ENCODE assay signal across 9 mouse cellular contexts in the genomic region with DNA sequence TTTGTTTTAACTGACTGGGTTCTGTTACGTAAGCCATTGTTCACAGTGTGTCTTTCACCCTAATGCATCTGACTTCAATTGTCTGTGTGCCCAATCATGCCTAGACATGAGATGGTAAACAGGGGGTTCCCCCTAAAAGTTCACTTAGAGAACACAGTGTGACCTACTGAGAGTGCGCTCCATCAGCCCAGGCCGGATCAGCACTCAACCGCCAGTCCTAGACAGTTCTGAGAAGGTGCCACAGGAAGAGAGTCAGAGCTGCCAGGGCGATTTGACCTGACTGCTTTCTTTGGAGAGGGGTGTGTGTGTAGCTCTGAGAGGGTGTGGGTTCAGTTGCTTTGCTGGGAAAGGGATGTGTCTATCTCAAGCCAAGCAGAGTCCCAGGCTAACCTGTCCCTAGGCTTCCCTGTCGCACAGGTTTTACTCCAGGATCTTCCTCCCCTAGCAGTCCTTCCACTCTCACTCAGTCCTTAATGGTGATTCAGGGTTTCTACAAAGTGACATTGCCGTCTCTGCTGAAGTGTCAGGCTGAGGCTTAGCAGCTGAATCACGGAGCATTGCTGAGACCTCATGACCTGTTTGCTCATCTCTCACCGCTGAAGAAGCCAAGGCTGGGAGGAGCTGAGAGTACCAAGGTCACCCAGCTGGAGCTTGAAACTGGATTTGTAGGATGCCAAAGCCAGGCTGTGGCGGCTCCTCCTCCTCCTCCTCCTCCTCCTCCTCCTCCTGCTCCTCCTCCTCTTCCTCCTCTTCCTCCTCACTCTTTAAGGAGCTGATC.
DNase-seq lines count a peak whose midpoint lies in the region; ATAC-seq and TF ChIP-seq lines count a peak whose summit lies in the region.
"Had no signal": no experiment of that assay in that cellular context is flagged by ENCODE, and none has a peak within 500 bp of the region (broad histone marks: within the 10 kb centered on the region; RNA-seq: fewer than 3 reads in every experiment).

No protein-coding gene starts in this region.

- TF ChIP-seq EP300 in stomach, postnatal 0 days (optimal IDR thresholded peaks at IDR 0.05): no peak

- no peak overlapping the region for H3K9ac ChIP-seq in midbrain, postnatal 0 days (replicated peaks; ENCODE audit: low read length, poor library complexity, severe bottlenecking)
- H3K9ac ChIP-seq in kidney, embryonic 14.5 days (ENCODE audit: low read depth, low read length): no peak overlapping the region
- H3K9ac ChIP-seq in stomach, postnatal 0 days (ENCODE audit: low read length): no peak overlapping the region
- no peak overlapping the region for H3K9ac ChIP-seq in midbrain, embryonic 11.5 days (ENCODE audit: low read length)
- H3K9ac ChIP-seq: limb, embryonic 12.5 days had no signal

- TF ChIP-seq CTCF in midbrain, postnatal 0 days (IDR thresholded peaks at IDR 0.05): no peak
- no peak for TF ChIP-seq CTCF in embryonic fibroblast, embryonic 13.5 days (IDR thresholded peaks at IDR 0.05; ENCODE audit: borderline replicate concordance, insufficient read depth, low read length)
- no peak for TF ChIP-seq CTCF in stomach, postnatal 0 days (IDR thresholded peaks at IDR 0.05; ENCODE audit: low read depth)

- no peak for TF ChIP-seq POLR2A in embryonic fibroblast, embryonic 13.5 days (IDR thresholded peaks at IDR 0.05; ENCODE audit: low read depth, low read length)

- peaks cover 41% of the 10 kb centered on the region for H3K4me1 ChIP-seq in midbrain, embryonic 10.5 days
- H3K4me1 ChIP-seq in midbrain, postnatal 0 days (ENCODE audit: insufficient read depth, low read length): no peaks in the 10 kb centered on the region
- peaks cover 13% of the 10 kb centered on the region; the same call in 1 of the 2 replicates for H3K4me1 ChIP-seq in embryonic fibroblast, embryonic 13.5 days (ENCODE audit: control insufficient read depth, insufficient read depth, low read length)
- H3K4me1 ChIP-seq in kidney, embryonic 14.5 days (ENCODE audit: control insufficient read depth, insufficient read depth, low read length): 0 out of 2 replicates have a peak, but pooled peaks cover 14% of the 10 kb centered on the region
- no peaks in the 10 kb centered on the region for H3K4me1 ChIP-seq in stomach, postnatal 0 days (replicated peaks; ENCODE audit: control insufficient read depth, insufficient read depth)
- H3K4me1 ChIP-seq in midbrain, embryonic 11.5 days (ENCODE audit: control insufficient read depth, insufficient read depth, low read length): peaks cover 8% of the 10 kb centered on the region

- ATAC-seq in midbrain, postnatal 0 days (ENCODE audit: low FRiP score): no peak
- peak; percentile 29; the same call in 1 of the 2 replicates for ATAC-seq in kidney, embryonic 14.5 days (ENCODE audit: low FRiP score, low TSS enrichment)
- peak; percentile 75; the same call in 1 of the 2 replicates for ATAC-seq in stomach, postnatal 0 days (ENCODE audit: low FRiP score, low TSS enrichment)
- ATAC-seq in midbrain, embryonic 11.5 days (ENCODE audit: low FRiP score): no peak

- 63% methylated on average over 10 of the region's 10 CpGs for WGBS in midbrain, embryonic 10.5 days
- WGBS in midbrain, postnatal 0 days: 57% methylated on average over 10 of the region's 10 CpGs
- WGBS in kidney, embryonic 14.5 days: 51% methylated on average over 10 of the region's 10 CpGs
- WGBS in stomach, postnatal 0 days: 38% methylated on average over 10 of the region's 10 CpGs
- 60% methylated on average over 10 of the region's 10 CpGs for WGBS in midbrain, embryonic 11.5 days

- H3K9me3 ChIP-seq in midbrain, embryonic 10.5 days (replicated peaks): no peaks in the 10 kb centered on the region
- no peaks in the 10 kb centered on the region for H3K9me3 ChIP-seq in midbrain, postnatal 0 days (ENCODE audit: low read length)
- H3K9me3 ChIP-seq in kidney, embryonic 14.5 days (ENCODE audit: control insufficient read depth, low read length): no peaks in the 10 kb centered on the region
- H3K9me3 ChIP-seq in stomach, postnatal 0 days (ENCODE audit: control insufficient read depth, low read length): no peaks in the 10 kb centered on the region
- H3K9me3 ChIP-seq in midbrain, embryonic 11.5 days (ENCODE audit: control insufficient read depth, low read length): no peaks in the 10 kb centered on the region
- H3K9me3 ChIP-seq: limb, embryonic 12.5 days had no signal

- H3K4me3 ChIP-seq in midbrain, embryonic 10.5 days: no peak overlapping the region
- H3K4me3 ChIP-seq in midbrain, postnatal 0 days (ENCODE audit: low read depth, low read length): no peak overlapping the region
- no peak overlapping the region for H3K4me3 ChIP-seq in embryonic fibroblast, embryonic 13.5 days (ENCODE audit: insufficient read depth, low read length)
- H3K4me3 ChIP-seq in kidney, embryonic 14.5 days (ENCODE audit: low read length): no peak overlapping the region
- no peak overlapping the region for H3K4me3 ChIP-seq in stomach, postnatal 0 days (ENCODE audit: low read depth, low read length)
- H3K4me3 ChIP-seq in midbrain, embryonic 11.5 days (ENCODE audit: low read depth, low read length): no peak overlapping the region
- H3K4me3 ChIP-seq: limb, embryonic 12.5 days had no signal

- no peak for DNase-seq in midbrain, embryonic 10.5 days (ENCODE audit: low spot score)
- no peak for DNase-seq in midbrain, postnatal 0 days (ENCODE audit: low spot score)
- no peak for DNase-seq in stomach, postnatal 0 days (ENCODE audit: low spot score)
- no peak for DNase-seq in left cerebral cortex, postnatal 36 days (ENCODE audit: low spot score in 2 of 2)
- DNase-seq in left cerebral cortex, postnatal 14 days (ENCODE audit: low spot score in 2 of 2): no peak
- no peak for DNase-seq in midbrain, embryonic 11.5 days (ENCODE audit: low spot score, missing footprints)

- no peaks in the 10 kb centered on the region for H3K36me3 ChIP-seq in midbrain, embryonic 10.5 days
- no peaks in the 10 kb centered on the region for H3K36me3 ChIP-seq in midbrain, postnatal 0 days (ENCODE audit: insufficient read depth, low read length)
- no peaks in the 10 kb centered on the region for H3K36me3 ChIP-seq in kidney, embryonic 14.5 days (ENCODE audit: control insufficient read depth, insufficient read depth, low read length)
- H3K36me3 ChIP-seq in stomach, postnatal 0 days (ENCODE audit: control insufficient read depth, insufficient read depth, low read length): no peaks in the 10 kb centered on the region
- H3K36me3 ChIP-seq in midbrain, embryonic 11.5 days (ENCODE audit: control insufficient read depth, insufficient read depth, low read length): no peaks in the 10 kb centered on the region
- H3K36me3 ChIP-seq: limb, embryonic 12.5 days had no signal

- peak overlapping the region; percentile 46; the same call in 1 of the 2 replicates for H3K27ac ChIP-seq in midbrain, embryonic 10.5 days (replicated peaks)
- H3K27ac ChIP-seq in midbrain, postnatal 0 days (ENCODE audit: low read depth, low read length): no peak overlapping the region
- H3K27ac ChIP-seq in embryonic fibroblast, embryonic 13.5 days (ENCODE audit: insufficient read depth, low read length): 0 out of 2 replicates have a peak overlapping the region, but pooled peaks have one; percentile 4
- H3K27ac ChIP-seq in kidney, embryonic 14.5 days (ENCODE audit: low read depth, low read length): no peak overlapping the region
- 0 out of 2 replicates have a peak overlapping the region, but pooled peaks have one; percentile 18 for H3K27ac ChIP-seq in stomach, postnatal 0 days (replicated peaks)
- H3K27ac ChIP-seq in midbrain, embryonic 11.5 days (ENCODE audit: low read depth, low read length): no peak overlapping the region
- H3K27ac ChIP-seq: limb, embryonic 12.5 days had no signal

- H3K4me2 ChIP-seq in midbrain, postnatal 0 days (ENCODE audit: low read depth, low read length, poor library complexity, severe bottlenecking): no peak overlapping the region
- no peak overlapping the region for H3K4me2 ChIP-seq in kidney, embryonic 14.5 days (replicated peaks; ENCODE audit: low read depth, low read length)
- H3K4me2 ChIP-seq in stomach, postnatal 0 days (replicated peaks; ENCODE audit: low read depth): no peak overlapping the region
- no peak overlapping the region for H3K4me2 ChIP-seq in midbrain, embryonic 11.5 days
- H3K4me2 ChIP-seq: limb, embryonic 12.5 days had no signal

- H3K27me3 ChIP-seq in midbrain, embryonic 10.5 days (ENCODE audit: low read depth, poor library complexity, severe bottlenecking): no peaks in the 10 kb centered on the region
- no peaks in the 10 kb centered on the region for H3K27me3 ChIP-seq in midbrain, postnatal 0 days (ENCODE audit: insufficient read depth, low read length)
- H3K27me3 ChIP-seq in kidney, embryonic 14.5 days (ENCODE audit: control insufficient read depth, insufficient read depth, low read length): no peaks in the 10 kb centered on the region
- H3K27me3 ChIP-seq in stomach, postnatal 0 days (ENCODE audit: control insufficient read depth, insufficient read depth, low read length): no peaks in the 10 kb centered on the region
- no peaks in the 10 kb centered on the region for H3K27me3 ChIP-seq in midbrain, embryonic 11.5 days (ENCODE audit: control insufficient read depth, insufficient read depth, low read length)
- H3K27me3 ChIP-seq: limb, embryonic 12.5 days had no signal

- intact Hi-C loops in left cerebral cortex, postnatal 36 days (cut with DNase I): no loop called here
- intact Hi-C loops in left cerebral cortex, postnatal 14 days (cut with DNase I): loop anchor here (5.0 kb wide), 1 partner anchor 41 kb away; no protein-coding TSS in a partner anchor

Comparison
In these comparisons a context has a peak if more than half of its experiments do, and no peak if none do; other contexts are left out.
1. H3K27ac ChIP-seq: peak in midbrain, embryonic 10.5 days (single experiment), embryonic fibroblast, embryonic 13.5 days (single experiment) and stomach, postnatal 0 days (single experiment); none in midbrain, postnatal 0 days (single experiment), kidney, embryonic 14.5 days (single experiment) and midbrain, embryonic 11.5 days (single experiment).
2. ATAC-seq: peak in kidney, embryonic 14.5 days (single experiment) and stomach, postnatal 0 days (single experiment); none in midbrain, postnatal 0 days (single experiment) and midbrain, embryonic 11.5 days (single experiment).